Mouse (Mus musculus): Measurements from ENCODE around the gene Gsk3a. TPM values are rescaled to one million over a fixed set of nuclear protein-coding genes. Genes with fewer than 3 reads are reported as not detected.

Gsk3a gene
- polyA plus RNA-seq, 1 experiment from 2014 or later: 23.4 TPM

DNA sequence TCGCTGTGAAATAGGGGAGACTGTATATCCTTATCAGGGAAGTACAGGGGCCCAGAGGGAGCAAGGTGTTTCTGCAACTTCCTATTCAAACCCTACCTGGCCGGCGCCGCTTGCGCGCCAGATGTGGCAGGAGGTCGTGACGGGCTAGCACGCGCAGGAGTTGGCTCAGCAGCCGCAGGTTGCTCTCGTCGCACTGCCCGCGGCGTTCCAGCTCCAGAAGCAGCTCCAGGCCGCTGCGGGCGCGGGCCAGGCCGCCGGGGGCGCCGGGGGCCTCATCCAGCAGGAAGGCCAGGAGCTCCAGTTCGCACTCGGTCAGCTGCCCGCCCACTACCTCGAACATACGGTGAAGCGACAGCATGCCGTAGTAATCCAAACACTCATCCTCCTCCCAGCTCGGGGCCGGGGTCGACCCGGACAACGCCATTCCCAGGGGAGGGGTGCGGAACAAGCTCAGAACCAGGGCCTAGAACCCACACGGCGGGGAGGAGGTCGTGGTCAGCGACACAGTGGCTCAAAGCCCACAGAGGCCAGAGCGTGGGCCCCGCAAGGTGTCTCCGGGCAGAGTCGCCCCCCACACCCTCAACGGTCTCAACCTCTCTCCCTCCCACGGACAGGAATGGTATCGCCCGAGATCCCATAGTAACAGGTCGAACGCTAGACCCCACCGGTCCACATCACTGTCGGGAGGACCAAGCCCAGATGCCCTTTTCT lies 18.8 kb downstream of the Gsk3a start:
- ATAC-seq (ENCODE audit: low FRiP score): 0 out of 2 replicates have a peak, but pooled peaks have one; percentile 15
- peak overlapping the region; percentile 77 for H3K9ac ChIP-seq
- peaks cover 30% of the 10 kb centered on the region for H3K4me1 ChIP-seq (replicated peaks; ENCODE audit: control insufficient read depth, insufficient read depth, low read length)
- H3K9me3 ChIP-seq (ENCODE audit: control insufficient read depth, low read length): no peaks in the 10 kb centered on the region
- H3K36me3 ChIP-seq (replicated peaks; ENCODE audit: control insufficient read depth, insufficient read depth): peaks cover 36% of the 10 kb centered on the region
- peak overlapping the region; percentile 94 for H3K4me2 ChIP-seq (replicated peaks)
- H3K4me3 ChIP-seq (replicated peaks; ENCODE audit: low read length): peak overlapping the region; percentile 81
- under 1% methylated on average over 53 of the region's 53 CpGs for WGBS
- no peaks in the 10 kb centered on the region for H3K27me3 ChIP-seq (ENCODE audit: control insufficient read depth, insufficient read depth, low read length)
- peak overlapping the region; percentile 78 for H3K27ac ChIP-seq
- peak; percentile 68 for DNase-seq (ENCODE audit: low spot score)

DNA sequence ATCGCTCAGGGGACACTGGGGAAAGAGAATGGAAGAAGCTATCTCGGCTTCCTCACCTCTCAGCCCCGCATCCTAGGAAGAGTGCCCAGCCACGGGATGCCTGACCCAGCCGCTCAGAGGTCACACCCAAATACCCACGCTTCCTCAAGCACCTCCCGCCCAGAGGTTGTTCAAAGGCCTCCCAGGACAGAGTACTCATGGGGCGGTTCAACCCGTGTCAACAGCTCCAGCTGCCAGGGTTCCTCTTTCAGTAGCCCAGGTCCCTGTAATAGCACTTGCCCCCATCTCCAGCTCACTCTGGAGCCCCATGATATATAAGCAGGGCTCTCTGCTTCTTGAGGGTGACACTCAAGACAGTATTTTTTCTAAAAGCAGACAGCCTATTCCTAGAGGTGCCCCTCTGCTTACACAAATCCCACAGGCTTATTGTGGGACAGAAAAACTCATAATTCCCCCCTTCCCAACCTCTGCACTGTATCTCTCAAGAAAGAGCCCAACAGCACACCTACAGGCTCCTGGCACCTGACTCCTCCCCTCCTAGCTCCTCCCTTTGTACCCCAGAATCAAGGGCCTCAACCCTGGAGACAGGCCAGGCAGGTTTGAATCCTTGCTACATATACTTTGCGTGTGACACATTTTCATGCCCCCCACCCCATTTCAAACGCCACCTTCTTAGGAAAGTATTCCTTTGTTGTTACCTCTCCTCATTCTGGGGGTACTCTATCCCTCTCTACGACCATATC lies 19.8 kb downstream of the Gsk3a start:
- H3K4me2 ChIP-seq (replicated peaks): peak overlapping the region; percentile 94
- peak overlapping the region; percentile 81; the same call in 1 of the 2 replicates for H3K4me3 ChIP-seq (replicated peaks; ENCODE audit: low read length)
- no peaks in the 10 kb centered on the region for H3K27me3 ChIP-seq (ENCODE audit: control insufficient read depth, insufficient read depth, low read length)
- DNase-seq (ENCODE audit: low spot score): no peak
- WGBS: 77% methylated on average over 12 of the region's 12 CpGs
- H3K9me3 ChIP-seq (ENCODE audit: control insufficient read depth, low read length): no peaks in the 10 kb centered on the region
- ATAC-seq (ENCODE audit: low FRiP score): no peak
- H3K36me3 ChIP-seq (replicated peaks; ENCODE audit: control insufficient read depth, insufficient read depth): peaks cover 43% of the 10 kb centered on the region
- H3K4me1 ChIP-seq (replicated peaks; ENCODE audit: control insufficient read depth, insufficient read depth, low read length): peaks cover 30% of the 10 kb centered on the region
- H3K9ac ChIP-seq: 0 out of 2 replicates have a peak overlapping the region, but pooled peaks have one; percentile 77
- no peak overlapping the region for H3K27ac ChIP-seq

DNA sequence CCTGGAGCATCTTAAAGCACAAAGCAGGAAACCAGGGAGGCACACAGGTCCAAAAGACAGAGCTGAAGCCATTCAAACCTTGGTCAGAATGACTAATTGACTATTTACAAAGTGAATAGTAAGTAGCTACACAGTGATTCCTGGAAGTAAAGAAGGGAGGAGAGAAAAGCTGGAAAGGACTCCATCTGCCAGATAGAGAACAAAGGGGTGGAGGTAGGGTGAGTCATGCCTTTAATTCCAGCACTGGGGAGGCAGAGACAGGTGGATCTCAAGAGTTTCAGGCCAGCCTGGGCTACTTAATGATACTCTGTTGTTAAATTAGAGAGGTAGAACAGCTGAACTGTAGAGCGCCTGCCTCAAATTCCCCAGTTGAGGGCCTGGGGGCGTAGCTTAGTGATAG lies 23.5 kb downstream of the Gsk3a start:
- DNase-seq (ENCODE audit: low spot score) (no peak), ATAC-seq (ENCODE audit: low FRiP score) (no peak)
- H3K4me3 ChIP-seq (replicated peaks; ENCODE audit: low read length): no peak overlapping the region
- H3K4me2 ChIP-seq (replicated peaks): no peak overlapping the region
- no peak overlapping the region for H3K27ac ChIP-seq
- H3K9ac ChIP-seq: no peak overlapping the region
- no peaks in the 10 kb centered on the region for H3K9me3 ChIP-seq (ENCODE audit: control insufficient read depth, low read length)
- no peaks in the 10 kb centered on the region for H3K27me3 ChIP-seq (ENCODE audit: control insufficient read depth, insufficient read depth, low read length)
- 89% methylated on average over 2 of the region's 2 CpGs for WGBS
- H3K4me1 ChIP-seq (replicated peaks; ENCODE audit: control insufficient read depth, insufficient read depth, low read length): peaks cover 9% of the 10 kb centered on the region
- peaks cover 76% of the 10 kb centered on the region for H3K36me3 ChIP-seq (replicated peaks; ENCODE audit: control insufficient read depth, insufficient read depth)

DNA sequence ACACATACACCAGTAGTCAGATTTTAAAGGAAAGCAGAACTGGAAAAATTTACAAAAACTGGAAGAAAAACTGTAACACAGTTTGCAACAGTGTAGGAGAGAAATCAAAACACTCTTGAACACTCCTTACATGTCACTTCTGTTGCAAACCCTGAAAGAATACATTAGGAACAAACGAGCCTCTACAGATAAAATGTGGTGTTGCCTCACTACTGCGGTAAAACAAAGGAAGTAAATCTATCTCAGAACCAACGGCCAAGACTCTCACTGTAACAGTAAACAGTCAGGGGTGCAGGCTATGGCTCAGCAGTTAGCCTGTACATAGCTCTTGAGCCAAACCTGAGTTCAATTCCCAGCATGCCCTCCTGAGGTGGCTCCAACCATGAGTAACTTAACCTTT lies 24.6 kb downstream of the Gsk3a start:
- Histone ChIP-seq H3K36me3 (replicated peaks; ENCODE audit: control insufficient read depth, insufficient read depth) (peaks cover 87% of the 10 kb centered on the region), H3K27me3 (ENCODE audit: control insufficient read depth, insufficient read depth, low read length) (no peaks in the 10 kb centered on the region), H3K9me3 (ENCODE audit: control insufficient read depth, low read length) (no peaks in the 10 kb centered on the region), H3K9ac (no peak overlapping the region), H3K4me3 (replicated peaks; ENCODE audit: low read length) (no peak overlapping the region), H3K27ac (no peak overlapping the region), H3K4me2 (replicated peaks) (no peak overlapping the region), H3K4me1 (replicated peaks; ENCODE audit: control insufficient read depth, insufficient read depth, low read length) (peaks cover under 1% of the 10 kb centered on the region; the same call in 1 of the 2 replicates)
- ATAC-seq (ENCODE audit: low FRiP score): no peak
- 88% methylated on average over 3 of the region's 3 CpGs for WGBS
- DNase-seq (ENCODE audit: low spot score): no peak

DNA sequence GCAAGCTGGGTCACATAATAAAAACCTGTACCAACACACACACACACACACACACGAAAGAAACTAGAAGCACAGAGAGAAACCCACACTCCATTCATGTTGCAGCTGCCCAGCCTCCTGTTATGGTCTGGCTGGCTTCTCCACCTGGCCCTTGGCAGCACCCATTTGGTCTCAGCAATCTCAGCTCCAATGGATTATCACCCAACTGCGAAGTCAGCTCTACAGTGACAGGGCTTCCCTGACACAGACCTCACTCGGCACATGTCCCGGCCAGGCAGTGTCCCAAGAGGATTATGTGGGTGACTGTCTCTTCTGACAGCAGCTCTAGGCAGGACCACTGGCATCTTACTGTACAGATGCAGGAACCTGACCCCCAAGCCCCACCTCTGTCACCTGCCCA lies 27.2 kb downstream of the Gsk3a start:
- Histone ChIP-seq H3K4me2 (replicated peaks) (no peak overlapping the region), H3K27me3 (ENCODE audit: control insufficient read depth, insufficient read depth, low read length) (no peaks in the 10 kb centered on the region), H3K4me3 (replicated peaks; ENCODE audit: low read length) (no peak overlapping the region), H3K36me3 (replicated peaks; ENCODE audit: control insufficient read depth, insufficient read depth) (peaks cover 85% of the 10 kb centered on the region), H3K27ac (no peak overlapping the region), H3K4me1 (replicated peaks; ENCODE audit: control insufficient read depth, insufficient read depth, low read length) (no peaks in the 10 kb centered on the region), H3K9ac (no peak overlapping the region), H3K9me3 (ENCODE audit: control insufficient read depth, low read length) (no peaks in the 10 kb centered on the region)
- DNase-seq (ENCODE audit: low spot score) (no peak), ATAC-seq (ENCODE audit: low FRiP score) (no peak)
- WGBS: 94% methylated on average over 4 of the region's 4 CpGs

DNA sequence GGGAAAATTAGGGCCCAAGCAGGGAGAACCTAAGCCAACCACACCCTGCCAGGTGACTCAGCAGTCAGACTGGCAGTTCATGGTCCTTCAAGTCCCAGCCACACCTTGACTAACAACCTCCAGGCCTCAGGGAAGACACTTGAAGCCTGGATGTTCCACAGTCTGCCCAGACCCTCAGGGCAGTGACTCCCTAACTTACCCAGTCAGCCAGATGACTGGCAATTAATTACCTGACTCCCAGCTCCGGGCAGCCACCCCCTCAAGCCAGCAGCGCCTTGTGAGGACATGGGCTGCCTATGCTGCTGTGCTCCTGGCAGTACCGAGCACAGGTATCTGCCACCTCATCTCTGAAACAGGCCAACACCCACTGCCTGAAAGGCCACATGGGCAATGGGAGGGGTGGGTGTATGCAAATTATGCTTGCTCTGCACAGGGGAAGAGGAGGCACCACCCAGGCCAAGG lies 28.5 kb downstream of the Gsk3a start:
- ATAC-seq (ENCODE audit: low FRiP score) (no peak), DNase-seq (ENCODE audit: low spot score) (no peak)
- Histone ChIP-seq H3K9ac (no peak overlapping the region), H3K4me3 (replicated peaks; ENCODE audit: low read length) (no peak overlapping the region), H3K36me3 (replicated peaks; ENCODE audit: control insufficient read depth, insufficient read depth) (peaks cover 83% of the 10 kb centered on the region), H3K4me2 (replicated peaks) (no peak overlapping the region), H3K27me3 (ENCODE audit: control insufficient read depth, insufficient read depth, low read length) (no peaks in the 10 kb centered on the region), H3K4me1 (replicated peaks; ENCODE audit: control insufficient read depth, insufficient read depth, low read length) (no peaks in the 10 kb centered on the region), H3K9me3 (ENCODE audit: control insufficient read depth, low read length) (no peaks in the 10 kb centered on the region), H3K27ac (no peak overlapping the region)
- WGBS: 93% methylated on average over 3 of the region's 3 CpGs

DNA sequence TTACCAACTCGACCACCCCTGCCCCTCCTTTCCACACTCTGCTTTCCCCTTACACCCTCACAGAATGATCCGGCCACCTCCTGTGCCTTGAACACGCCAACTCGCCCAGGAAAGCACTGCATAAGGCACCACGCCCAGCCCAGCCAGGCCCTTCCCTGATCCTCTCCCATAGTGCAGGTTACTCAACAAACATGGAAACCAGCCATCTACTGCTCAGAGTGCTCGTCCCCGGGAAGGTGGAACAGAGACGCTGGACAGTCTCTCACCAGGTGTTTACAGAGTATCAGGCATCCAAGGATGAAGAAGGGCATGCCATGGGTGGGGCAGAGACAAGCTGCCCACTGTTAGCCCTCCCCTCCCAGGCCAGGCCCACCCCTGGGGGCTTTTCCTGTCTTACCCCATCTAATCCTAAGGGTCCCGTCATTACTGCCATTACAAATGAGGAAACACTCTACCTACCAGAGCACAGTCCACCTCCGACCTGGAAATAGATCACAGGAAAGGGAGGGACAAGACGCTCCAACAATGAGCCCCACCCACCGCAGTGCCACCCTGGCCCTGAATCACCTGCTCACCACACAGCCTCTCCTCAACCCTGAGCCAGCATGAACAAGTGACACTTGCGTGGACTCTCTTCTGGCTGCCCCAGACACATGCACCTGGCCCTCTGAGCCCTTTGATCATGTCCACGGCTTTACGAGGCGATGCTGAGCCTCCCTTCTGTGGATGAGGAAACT lies 31.4 kb downstream of the Gsk3a start:
- H3K4me3 ChIP-seq (replicated peaks; ENCODE audit: low read length): no peak overlapping the region
- H3K4me2 ChIP-seq (replicated peaks): no peak overlapping the region
- 89% methylated on average over 16 of the region's 16 CpGs for WGBS
- H3K9ac ChIP-seq: no peak overlapping the region
- H3K27ac ChIP-seq: no peak overlapping the region
- no peak for ATAC-seq (ENCODE audit: low FRiP score)
- no peak for DNase-seq (ENCODE audit: low spot score)
- peaks cover 83% of the 10 kb centered on the region for H3K36me3 ChIP-seq (replicated peaks; ENCODE audit: control insufficient read depth, insufficient read depth)
- H3K27me3 ChIP-seq (ENCODE audit: control insufficient read depth, insufficient read depth, low read length): no peaks in the 10 kb centered on the region
- H3K4me1 ChIP-seq (replicated peaks; ENCODE audit: control insufficient read depth, insufficient read depth, low read length): no peaks in the 10 kb centered on the region
- H3K9me3 ChIP-seq (ENCODE audit: control insufficient read depth, low read length): no peaks in the 10 kb centered on the region

DNA sequence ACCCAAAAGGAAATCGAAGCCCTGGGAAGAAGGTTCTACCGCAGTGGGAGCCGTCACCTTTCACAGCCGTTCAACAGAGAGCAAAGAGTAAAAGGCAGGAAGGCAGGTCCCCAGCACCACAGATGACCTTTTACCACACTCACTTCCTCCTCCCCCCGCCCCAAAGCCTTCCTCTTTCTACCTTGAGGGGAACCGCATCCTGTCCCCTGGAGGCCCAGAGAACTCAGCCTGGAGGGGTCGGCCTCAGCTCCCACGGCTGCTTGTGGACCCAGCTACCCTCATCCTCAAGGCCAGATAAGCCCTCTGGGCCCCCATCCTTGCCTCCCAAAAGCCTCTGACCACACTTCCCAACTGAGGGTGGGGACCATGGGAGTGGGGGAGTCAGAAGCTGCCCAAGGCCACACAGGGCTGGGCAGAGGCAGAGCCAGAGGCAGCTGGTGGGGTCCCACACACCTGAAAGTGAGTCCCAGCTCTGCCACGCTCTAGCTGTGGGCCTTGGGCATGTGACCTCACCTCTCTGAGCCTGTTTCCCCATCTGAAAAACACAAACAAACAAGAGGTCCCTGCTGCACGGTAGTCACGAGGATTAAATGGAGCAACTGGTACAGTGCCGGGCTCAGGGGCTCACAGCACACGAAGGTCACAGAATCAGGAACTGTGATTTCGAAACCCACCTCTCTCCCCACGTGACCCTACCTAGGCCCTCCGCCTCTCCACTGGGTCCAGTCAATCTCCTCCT lies 32.1 kb downstream of the Gsk3a start:
- ATAC-seq (ENCODE audit: low FRiP score): no peak
- Histone ChIP-seq H3K4me3 (replicated peaks; ENCODE audit: low read length) (no peak overlapping the region), H3K27me3 (ENCODE audit: control insufficient read depth, insufficient read depth, low read length) (no peaks in the 10 kb centered on the region), H3K4me1 (replicated peaks; ENCODE audit: control insufficient read depth, insufficient read depth, low read length) (no peaks in the 10 kb centered on the region), H3K36me3 (replicated peaks; ENCODE audit: control insufficient read depth, insufficient read depth) (peaks cover 77% of the 10 kb centered on the region), H3K9me3 (ENCODE audit: control insufficient read depth, low read length) (no peaks in the 10 kb centered on the region), H3K4me2 (replicated peaks) (no peak overlapping the region), H3K27ac (no peak overlapping the region), H3K9ac (no peak overlapping the region)
- DNase-seq (ENCODE audit: low spot score): no peak
- WGBS: 88% methylated on average over 16 of the region's 16 CpGs

Data from hindbrain, embryonic 14.5 days (tissue).